Mouse (Mus musculus): ENCODE measurements at regions not wholly inside any gene's neighbourhood (a gene's known extent, or its start where the extent isn't known, plus 50 kb on each side); places are given as distances from the start of the nearest gene placed in this dataset.

DNA sequence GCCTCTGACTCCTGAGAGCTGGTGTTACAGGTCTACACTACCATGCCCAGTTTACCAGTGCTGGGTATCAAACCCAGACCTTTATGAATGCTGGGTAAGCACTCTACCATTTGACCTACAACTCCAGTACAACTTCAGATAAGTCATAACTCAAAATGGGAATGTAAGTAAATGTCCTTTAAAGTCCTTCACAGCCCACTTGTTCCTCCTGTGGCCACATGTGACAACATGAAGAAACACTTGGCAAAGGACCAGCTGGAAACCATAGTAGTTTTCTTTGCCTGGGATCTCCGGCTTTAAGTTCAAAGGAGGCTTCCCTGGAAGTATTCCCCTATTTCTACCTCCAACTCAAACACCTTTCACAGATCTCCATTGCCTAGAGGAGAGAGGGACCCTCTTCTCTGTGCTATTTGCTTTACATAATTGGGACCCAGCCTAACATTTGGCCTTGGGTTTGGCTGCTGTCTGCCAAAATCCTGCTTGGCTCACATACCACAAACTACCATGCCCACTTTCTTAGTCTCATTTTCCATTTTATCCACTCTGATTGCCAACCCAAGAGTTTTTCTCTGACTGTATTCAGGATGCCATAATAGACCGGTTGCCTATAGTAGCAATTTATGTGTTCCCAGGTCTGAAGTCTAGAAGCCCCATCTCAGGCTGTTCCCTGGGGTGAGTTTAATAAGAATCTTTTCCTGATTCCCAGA, 276.9 kb upstream of the Tle3 start:
- H3K27ac ChIP-seq: no peak overlapping the region
- ATAC-seq (ENCODE audit: insufficient number of reproducible peaks, insufficient read depth, low FRiP score, low TSS enrichment, low read depth): no peak
- H3K4me2 ChIP-seq: no peak overlapping the region
- no peaks in the 10 kb centered on the region for H3K36me3 ChIP-seq
- no peaks in the 10 kb centered on the region for H3K4me1 ChIP-seq
- 83% methylated on average over 2 of the region's 2 CpGs for WGBS
- no peaks in the 10 kb centered on the region for H3K9me3 ChIP-seq
- no peak overlapping the region for H3K4me3 ChIP-seq
- peaks cover 2% of the 10 kb centered on the region; the same call in 1 of the 2 replicates for H3K27me3 ChIP-seq
- no peak overlapping the region for H3K9ac ChIP-seq

DNA sequence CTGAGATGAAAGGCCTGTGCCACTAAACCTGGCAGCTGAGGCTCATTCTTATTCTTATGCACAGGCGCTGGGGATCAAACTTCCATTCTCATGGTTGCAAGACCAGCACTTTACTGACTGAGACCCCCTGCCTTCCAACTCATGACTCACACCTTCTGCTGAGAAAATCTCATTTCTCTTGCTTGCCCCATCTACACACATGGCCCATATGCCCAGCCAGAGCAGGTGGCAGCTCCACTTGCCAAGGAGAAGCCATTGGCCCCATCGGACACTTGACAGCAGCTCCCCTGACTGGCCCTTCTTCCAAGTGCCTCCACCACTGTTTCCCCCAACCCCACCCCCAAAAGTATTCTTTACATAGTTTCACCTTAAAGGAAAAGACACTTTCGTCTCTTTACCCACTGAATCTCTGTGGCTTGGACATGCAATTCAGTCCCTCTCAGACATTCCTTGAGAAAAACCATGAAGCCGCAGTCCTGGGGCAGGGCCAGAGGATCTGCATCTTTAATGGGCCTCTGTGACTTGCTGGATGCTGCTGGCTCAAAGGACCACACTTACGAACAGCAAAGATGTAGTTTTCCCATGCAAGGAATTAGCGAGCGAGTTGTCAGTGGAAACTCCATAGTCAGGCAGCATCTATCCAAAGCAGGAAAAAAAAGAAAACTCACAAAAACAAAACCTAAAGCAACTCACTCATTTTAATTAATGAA, 270.3 kb upstream of the Tle3 start:
- Histone ChIP-seq H3K36me3 (no peaks in the 10 kb centered on the region), H3K4me3 (no peak overlapping the region), H3K9ac (no peak overlapping the region; the same call in 1 of the 2 replicates), H3K4me2 (peak overlapping the region; percentile 19; the same call in 1 of the 2 replicates), H3K27ac (no peak overlapping the region), H3K9me3 (no peaks in the 10 kb centered on the region), H3K4me1 (peaks cover 16% of the 10 kb centered on the region), H3K27me3 (peaks cover 26% of the 10 kb centered on the region)
- 39% methylated on average over 7 of the region's 7 CpGs for WGBS
- no peak for ATAC-seq (ENCODE audit: insufficient number of reproducible peaks, insufficient read depth, low FRiP score, low TSS enrichment, low read depth)

DNA sequence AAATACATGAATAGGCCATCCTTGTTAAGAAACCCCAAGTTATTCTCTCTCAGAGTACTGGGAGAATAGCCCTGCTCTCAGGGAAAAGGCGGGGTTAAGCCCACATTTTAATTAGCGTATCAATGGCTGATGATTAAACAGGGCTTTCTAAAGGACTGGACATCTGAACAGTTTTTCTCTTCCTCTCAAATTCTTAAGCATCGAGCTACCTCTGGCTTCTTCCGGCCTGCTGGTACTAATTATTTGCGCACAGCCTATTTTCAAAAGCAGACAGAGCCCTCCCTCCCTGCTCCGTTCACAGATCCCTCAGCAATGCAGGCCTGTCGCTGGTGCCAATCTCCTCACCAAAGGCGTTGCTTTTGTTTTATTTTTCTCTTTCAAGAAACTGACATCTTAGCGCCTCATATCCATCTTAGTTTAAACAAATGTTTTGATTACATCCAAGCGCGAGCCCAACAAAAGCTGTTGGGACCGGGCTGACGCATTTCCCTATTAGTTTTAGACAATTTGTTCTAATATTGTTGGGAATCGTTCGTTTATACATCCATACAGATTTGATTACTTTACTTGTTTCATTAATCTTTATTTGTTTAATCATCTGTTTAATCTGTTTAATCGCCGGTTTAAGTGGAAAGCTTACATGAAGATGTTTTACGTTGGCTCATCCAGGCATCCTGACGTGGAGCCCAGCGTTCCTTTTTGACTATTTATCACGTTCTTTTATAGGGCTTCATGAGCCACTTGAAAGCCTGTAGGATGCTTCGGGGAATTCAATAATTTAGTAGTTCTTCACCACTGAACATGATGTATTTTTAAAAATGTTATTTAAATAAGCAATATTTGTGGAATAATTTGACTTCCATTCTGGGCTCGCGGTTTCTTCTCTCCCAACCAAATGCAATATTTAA, 269.5 kb upstream of the Tle3 start:
- peaks cover 26% of the 10 kb centered on the region for H3K27me3 ChIP-seq
- WGBS: 49% methylated on average over 24 of the region's 24 CpGs
- ATAC-seq (ENCODE audit: insufficient number of reproducible peaks, insufficient read depth, low FRiP score, low TSS enrichment, low read depth): no peak

DNA sequence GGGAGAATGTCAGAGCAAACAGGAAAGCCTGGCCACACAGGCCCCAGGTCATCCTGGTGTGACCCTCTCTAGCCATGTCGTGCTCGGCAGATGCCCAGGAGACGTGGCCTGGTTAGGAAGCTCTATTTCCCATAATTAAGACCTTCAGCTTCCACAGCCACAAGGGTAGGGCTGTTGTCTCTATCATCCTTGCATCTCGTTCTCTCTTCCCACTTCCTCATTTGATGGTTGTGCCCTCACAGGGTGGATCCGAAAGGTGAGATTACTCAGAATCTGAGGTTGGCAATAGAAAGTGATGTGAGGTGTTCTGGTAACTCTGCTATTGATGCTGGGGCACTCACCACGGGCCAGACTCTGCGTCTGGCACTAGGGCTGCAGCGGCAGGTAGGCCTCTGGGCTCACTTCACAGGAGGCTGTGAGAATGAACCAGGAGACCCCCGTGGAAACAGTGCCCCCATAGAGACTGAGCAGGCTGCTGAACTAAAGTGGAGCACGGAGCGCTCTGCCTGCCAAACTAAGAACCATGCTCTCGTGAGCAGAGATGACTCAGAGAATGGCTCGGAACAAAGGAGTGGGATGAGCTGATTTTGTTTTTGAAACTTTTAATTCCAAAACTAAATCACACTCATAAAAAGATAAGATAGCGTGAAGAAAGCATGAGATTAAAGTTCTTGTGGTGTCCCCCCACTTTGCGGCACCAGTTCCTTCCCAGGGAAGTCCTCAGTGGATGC, 266.5 kb upstream of the Tle3 start:
- 72% methylated on average over 15 of the region's 15 CpGs for WGBS
- no peak for ATAC-seq (ENCODE audit: insufficient number of reproducible peaks, insufficient read depth, low FRiP score, low TSS enrichment, low read depth)
- peaks cover 16% of the 10 kb centered on the region for H3K4me1 ChIP-seq
- peaks cover 45% of the 10 kb centered on the region for H3K27me3 ChIP-seq
- H3K27ac ChIP-seq: no peak overlapping the region
- H3K9me3 ChIP-seq: no peaks in the 10 kb centered on the region
- no peaks in the 10 kb centered on the region for H3K36me3 ChIP-seq
- no peak overlapping the region for H3K4me2 ChIP-seq
- no peak overlapping the region for H3K9ac ChIP-seq
- H3K4me3 ChIP-seq: no peak overlapping the region

More for the DNA sequence above, 269.5 kb upstream of the Tle3 start:
- H3K9ac ChIP-seq: no peak overlapping the region; the same call in 1 of the 2 replicates
- peak overlapping the region; percentile 19; the same call in 1 of the 2 replicates for H3K4me2 ChIP-seq
- H3K4me1 ChIP-seq: peaks cover 16% of the 10 kb centered on the region
- no peak overlapping the region for H3K4me3 ChIP-seq
- H3K27ac ChIP-seq: no peak overlapping the region
- no peaks in the 10 kb centered on the region for H3K9me3 ChIP-seq
- H3K36me3 ChIP-seq: no peaks in the 10 kb centered on the region

DNA sequence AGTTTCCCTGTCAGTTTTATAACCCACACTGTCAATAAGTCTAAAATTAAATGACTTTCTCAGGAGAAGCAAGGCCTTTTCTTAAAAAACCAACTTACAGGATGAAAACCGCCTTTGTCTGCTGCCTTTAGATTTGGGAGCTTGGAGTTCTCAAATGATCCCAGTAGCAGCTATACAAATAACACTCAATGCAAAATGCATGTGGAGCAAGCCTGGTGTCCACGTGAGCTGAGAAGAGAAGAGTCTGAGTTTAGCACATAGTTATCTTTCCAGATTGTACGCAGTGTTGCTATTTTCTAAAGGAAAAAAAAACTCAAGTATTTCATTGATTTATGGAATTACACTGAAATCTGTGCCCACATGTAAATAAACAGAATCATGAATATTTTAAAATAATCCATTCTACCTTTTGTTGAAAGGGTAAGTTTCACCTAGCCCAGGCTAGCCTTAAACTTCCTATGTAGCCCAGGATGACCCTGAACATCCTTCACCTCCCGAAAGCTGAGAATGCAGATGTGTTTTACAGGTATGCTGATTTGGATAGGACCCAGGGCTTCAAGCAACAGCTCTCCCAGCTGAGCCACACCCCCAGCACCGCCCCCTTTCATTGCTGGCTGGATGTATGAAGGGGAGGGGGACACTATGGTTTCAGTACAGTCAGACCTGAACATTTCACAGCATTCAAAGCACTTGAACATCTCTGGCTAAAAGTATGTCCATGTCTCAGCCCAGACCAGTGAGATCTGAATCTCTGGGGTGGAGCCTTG, 262.5 kb upstream of the Tle3 start:
- no peaks in the 10 kb centered on the region for H3K36me3 ChIP-seq
- H3K9me3 ChIP-seq: no peaks in the 10 kb centered on the region
- H3K27ac ChIP-seq: no peak overlapping the region
- no peak overlapping the region for H3K4me3 ChIP-seq
- peaks cover 12% of the 10 kb centered on the region for H3K4me1 ChIP-seq
- ATAC-seq (ENCODE audit: insufficient number of reproducible peaks, insufficient read depth, low FRiP score, low TSS enrichment, low read depth): no peak
- WGBS: 82% methylated on average over 5 of the region's 5 CpGs
- peaks cover 64% of the 10 kb centered on the region for H3K27me3 ChIP-seq
- H3K9ac ChIP-seq: no peak overlapping the region
- no peak overlapping the region for H3K4me2 ChIP-seq

DNA sequence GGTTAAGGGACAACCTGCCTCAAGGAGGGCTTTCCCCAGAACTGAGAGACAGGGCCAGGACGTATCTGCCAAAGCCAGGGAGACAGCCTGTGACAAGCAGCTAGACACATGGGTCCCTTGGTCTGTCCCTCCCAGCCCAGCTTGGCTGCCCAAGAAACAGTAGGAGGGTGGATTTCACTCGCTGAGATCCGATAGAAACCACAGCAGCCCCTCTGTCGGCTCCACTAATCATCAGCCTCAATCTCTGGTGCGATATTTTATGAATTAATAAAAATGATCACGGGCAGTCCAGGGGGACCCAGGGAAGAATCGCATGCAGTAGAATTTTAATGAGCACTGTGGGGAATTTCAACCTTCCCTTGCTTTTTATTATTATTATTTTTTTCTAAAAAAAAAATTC, 261.0 kb upstream of the Tle3 start:
- Histone ChIP-seq H3K27me3 (peaks cover 62% of the 10 kb centered on the region), H3K4me2 (0 out of 2 replicates have a peak overlapping the region, but pooled peaks have one; percentile 42), H3K27ac (no peak overlapping the region), H3K9ac (no peak overlapping the region), H3K4me1 (peaks cover 12% of the 10 kb centered on the region), H3K36me3 (no peaks in the 10 kb centered on the region), H3K9me3 (no peaks in the 10 kb centered on the region), H3K4me3 (no peak overlapping the region)
- WGBS: 32% methylated on average over 7 of the region's 7 CpGs
- no peak for ATAC-seq (ENCODE audit: insufficient number of reproducible peaks, insufficient read depth, low FRiP score, low TSS enrichment, low read depth)

DNA sequence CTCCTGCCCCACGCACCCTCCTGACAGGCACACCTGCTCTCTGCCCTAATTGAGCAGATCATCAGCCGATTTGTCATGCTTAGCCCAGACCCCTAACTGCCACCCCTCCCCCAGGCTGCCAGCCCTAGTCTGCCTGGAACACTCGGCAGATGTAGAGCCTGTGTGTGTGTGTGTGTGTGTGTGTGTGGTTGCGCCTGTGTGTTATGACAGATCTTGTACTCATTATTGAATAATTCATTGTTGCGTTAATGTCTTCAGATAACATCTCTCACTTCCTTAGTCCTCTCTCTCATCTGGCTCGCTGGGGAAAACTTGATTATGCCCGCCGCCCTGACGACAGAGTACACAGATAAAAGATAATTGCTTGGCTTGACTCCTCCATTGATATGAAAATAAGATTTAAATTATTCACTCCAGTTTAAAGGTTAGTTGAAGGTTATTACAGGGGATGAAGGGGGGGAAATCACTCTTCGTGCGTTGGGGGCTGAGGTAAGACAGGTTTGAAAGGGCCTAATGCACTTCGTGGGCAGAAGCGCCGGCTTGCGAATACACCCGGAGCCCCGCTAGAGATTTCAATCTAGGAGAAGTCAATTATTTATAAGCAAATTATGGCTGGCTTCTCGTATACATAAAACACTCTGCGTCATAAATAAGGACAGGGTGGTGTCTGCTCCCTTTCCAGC, 260.3 kb upstream of the Tle3 start:
- 41% methylated on average over 19 of the region's 19 CpGs for WGBS
- no peaks in the 10 kb centered on the region for H3K9me3 ChIP-seq
- peaks cover 12% of the 10 kb centered on the region for H3K4me1 ChIP-seq
- no peak overlapping the region for H3K4me3 ChIP-seq
- no peaks in the 10 kb centered on the region for H3K36me3 ChIP-seq
- peak; percentile 52; the same call in 1 of the 2 replicates for ATAC-seq (ENCODE audit: insufficient number of reproducible peaks, insufficient read depth, low FRiP score, low TSS enrichment, low read depth)
- peaks cover 68% of the 10 kb centered on the region for H3K27me3 ChIP-seq
- H3K9ac ChIP-seq: no peak overlapping the region
- no peak overlapping the region for H3K27ac ChIP-seq
- H3K4me2 ChIP-seq: peak overlapping the region; percentile 42; the same call in 1 of the 2 replicates

DNA sequence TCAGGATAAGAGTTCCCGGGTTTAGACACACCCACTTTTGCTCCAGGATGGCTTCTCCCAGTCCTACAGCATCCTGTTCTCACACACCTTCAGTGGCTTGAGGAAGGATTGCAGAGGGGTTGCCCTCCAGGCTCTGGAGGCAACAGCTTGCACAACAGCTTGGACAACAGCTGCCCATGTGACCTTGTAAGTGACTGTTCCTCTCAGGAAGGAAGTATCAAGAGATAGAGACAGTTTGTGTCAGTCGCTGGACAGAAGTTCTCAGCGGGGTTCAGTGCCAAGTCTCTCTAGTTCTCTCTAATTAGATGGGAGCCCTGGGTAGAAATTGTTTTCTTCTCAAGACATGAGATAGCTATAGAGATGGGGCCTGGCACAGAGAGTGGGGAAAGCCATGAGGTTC, 252.9 kb upstream of the Tle3 start:
- Histone ChIP-seq H3K4me1 (peaks cover 22% of the 10 kb centered on the region), H3K9ac (no peak overlapping the region), H3K27ac (no peak overlapping the region), H3K4me3 (no peak overlapping the region), H3K4me2 (no peak overlapping the region), H3K9me3 (no peaks in the 10 kb centered on the region), H3K27me3 (peaks cover 46% of the 10 kb centered on the region), H3K36me3 (no peaks in the 10 kb centered on the region)
- 82% methylated on average over 3 of the region's 3 CpGs for WGBS
- no peak for ATAC-seq (ENCODE audit: insufficient number of reproducible peaks, insufficient read depth, low FRiP score, low TSS enrichment, low read depth)

DNA sequence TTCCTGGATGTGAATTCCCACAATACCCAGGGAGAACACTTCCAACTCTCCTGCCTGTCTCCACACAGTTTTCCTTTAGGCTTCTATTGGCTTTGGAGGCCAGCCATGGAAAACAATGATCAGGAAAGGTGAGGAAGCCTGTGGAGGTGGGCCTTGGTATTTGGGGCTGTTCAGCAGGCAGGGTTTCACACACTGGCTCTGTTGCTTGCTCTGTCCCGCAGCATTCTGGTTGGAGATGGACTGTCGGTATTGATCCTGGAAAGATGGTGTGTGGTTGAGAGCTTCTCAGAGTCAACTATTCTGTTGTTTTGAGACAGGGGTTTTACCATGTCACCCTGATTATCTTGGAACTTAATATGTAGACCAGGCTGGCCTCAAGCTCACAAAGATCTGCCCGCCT, 251.6 kb upstream of the Tle3 start:
- H3K4me2 ChIP-seq: no peak overlapping the region
- H3K36me3 ChIP-seq: no peaks in the 10 kb centered on the region
- peaks cover 24% of the 10 kb centered on the region for H3K4me1 ChIP-seq
- H3K27me3 ChIP-seq: peaks cover 49% of the 10 kb centered on the region
- 75% methylated on average over 3 of the region's 3 CpGs for WGBS
- H3K9me3 ChIP-seq: no peaks in the 10 kb centered on the region
- no peak overlapping the region for H3K9ac ChIP-seq
- no peak for ATAC-seq (ENCODE audit: insufficient number of reproducible peaks, insufficient read depth, low FRiP score, low TSS enrichment, low read depth)
- H3K27ac ChIP-seq: peak overlapping the region; percentile 39; the same call in 1 of the 2 replicates
- no peak overlapping the region for H3K4me3 ChIP-seq

DNA sequence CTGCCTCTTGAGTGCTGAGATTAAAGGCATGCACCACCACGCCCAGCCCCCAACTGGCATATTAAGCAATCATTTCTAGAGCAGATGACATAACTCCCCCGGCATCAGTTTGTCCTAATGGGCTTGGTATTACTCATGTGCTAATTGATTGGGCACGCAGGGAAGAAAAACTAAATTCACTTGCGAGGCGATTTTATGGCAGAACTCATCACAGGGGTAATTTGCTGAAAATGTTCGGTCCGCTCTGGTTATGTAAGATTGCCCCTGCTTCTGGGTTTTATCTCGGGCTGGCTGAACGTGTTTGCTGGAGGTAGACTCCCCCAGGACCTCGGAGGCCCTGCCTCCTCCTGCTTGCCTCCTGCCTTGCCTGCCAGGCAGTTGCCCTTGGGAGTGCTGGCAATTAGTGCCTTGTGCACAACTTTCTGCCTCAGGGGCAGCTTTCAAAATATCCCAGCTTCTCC, 251.2 kb upstream of the Tle3 start:
- Histone ChIP-seq H3K27me3 (peaks cover 50% of the 10 kb centered on the region), H3K27ac (peak overlapping the region; percentile 39; the same call in 1 of the 2 replicates), H3K4me2 (peak overlapping the region; percentile 9), H3K4me3 (no peak overlapping the region), H3K9me3 (no peaks in the 10 kb centered on the region), H3K4me1 (peaks cover 28% of the 10 kb centered on the region), H3K9ac (no peak overlapping the region), H3K36me3 (no peaks in the 10 kb centered on the region)
- 29% methylated on average over 10 of the region's 10 CpGs for WGBS
- ATAC-seq (ENCODE audit: insufficient number of reproducible peaks, insufficient read depth, low FRiP score, low TSS enrichment, low read depth): no peak

Data from embryonic facial prominence, embryonic 13.5 days (tissue).